ENCODE assay signal across 14 mouse cellular contexts in genomic region chr6:135178599-135178998, GRCm38 (mm10).
"Had no signal": no experiment of that assay in that cellular context is flagged by ENCODE, and none has a peak within 500 bp of the region (broad histone marks: within the 10 kb centered on the region; RNA-seq: fewer than 3 reads in every experiment).

No protein-coding gene starts in this region.

- ATAC-seq: intestine, embryonic 15.5 days; midbrain, embryonic 15.5 days had no signal

- H3K4me3 ChIP-seq: intestine, embryonic 15.5 days; left cerebral cortex, adult 2 months; limb, embryonic 10.5 days; megakaryocyte, embryonic 14.5 days; midbrain, embryonic 15.5 days; neural tube, embryonic 13.5 days had no signal

- H3K4me1 ChIP-seq: intestine, embryonic 15.5 days; midbrain, embryonic 15.5 days; neural tube, embryonic 13.5 days had no signal

- DNase-seq: kidney, adult 18-20 months; kidney, postnatal 25 days; lung, embryonic 14.5 days; lung, postnatal 10 days; right cerebral cortex, postnatal 25 days; thymus, postnatal 4 days had no signal

- H3K27ac ChIP-seq: intestine, embryonic 15.5 days; left cerebral cortex, adult 2 months; limb, embryonic 10.5 days; macrophage; midbrain, embryonic 15.5 days; neural tube, embryonic 13.5 days; stomach, postnatal 0 days had no signal

- H3K36me3 ChIP-seq: intestine, embryonic 15.5 days; limb, embryonic 10.5 days; midbrain, embryonic 15.5 days; neural tube, embryonic 13.5 days had no signal

- H3K9me3 ChIP-seq: intestine, embryonic 15.5 days; limb, embryonic 10.5 days; midbrain, embryonic 15.5 days; neural tube, embryonic 13.5 days had no signal

- H3K9ac ChIP-seq: intestine, embryonic 15.5 days; lung, embryonic 14.5 days; midbrain, embryonic 15.5 days; neural tube, embryonic 13.5 days had no signal

- H3K27me3 ChIP-seq: intestine, embryonic 15.5 days; midbrain, embryonic 15.5 days; neural tube, embryonic 13.5 days had no signal

- H3K4me2 ChIP-seq: intestine, embryonic 15.5 days; lung, embryonic 14.5 days; midbrain, embryonic 15.5 days; neural tube, embryonic 13.5 days had no signal
